Mouse (Mus musculus): ENCODE data around the gene Scaf1. TPM values are rescaled to one million over a fixed set of nuclear protein-coding genes. Genes with fewer than 3 reads are reported as not detected.
A peak's percentile ranks its signal among the peaks of the same experiment; 100 is the strongest.

Gene Scaf1
- polyA plus RNA-seq, 1 experiment from 2014 or later = 59.9 TPM

- DNase-seq (ENCODE audit: low spot score) (no peak), ATAC-seq (replicated peaks; ENCODE audit: low FRiP score) (no peak)
- H3K4me2 ChIP-seq (ENCODE audit: low read depth, low read length, severe bottlenecking) = no peak overlapping the region
- no peaks in the 10 kb centered on the region for H3K4me1 ChIP-seq (replicated peaks; ENCODE audit: control insufficient read depth, insufficient read depth, low read length)
- H3K27ac ChIP-seq (ENCODE audit: low read depth, low read length) = no peak overlapping the region
- peaks cover 44% of the 10 kb centered on the region for H3K36me3 ChIP-seq (ENCODE audit: control insufficient read depth, insufficient read depth, low read length)
- no peaks in the 10 kb centered on the region for H3K9me3 ChIP-seq (ENCODE audit: control insufficient read depth, low read length)
- 90% methylated on average over 3 of the region's 3 CpGs for WGBS
- no peak overlapping the region for H3K4me3 ChIP-seq (ENCODE audit: low read depth, low read length)
- H3K27me3 ChIP-seq (ENCODE audit: control insufficient read depth, insufficient read depth, low read length) = no peaks in the 10 kb centered on the region
- H3K9ac ChIP-seq (ENCODE audit: low read length) = no peak overlapping the region
Observed at GRCm38 (mm10) chr7:45004546-45004945, 11.6 kb downstream of the Scaf1 start.

- Histone ChIP-seq H3K4me2 (ENCODE audit: low read depth, low read length, severe bottlenecking) (no peak overlapping the region), H3K36me3 (ENCODE audit: control insufficient read depth, insufficient read depth, low read length) (peaks cover 36% of the 10 kb centered on the region), H3K27ac (ENCODE audit: low read depth, low read length) (no peak overlapping the region), H3K27me3 (ENCODE audit: control insufficient read depth, insufficient read depth, low read length) (no peaks in the 10 kb centered on the region), H3K9me3 (ENCODE audit: control insufficient read depth, low read length) (no peaks in the 10 kb centered on the region), H3K4me1 (replicated peaks; ENCODE audit: control insufficient read depth, insufficient read depth, low read length) (peaks cover 7% of the 10 kb centered on the region), H3K4me3 (ENCODE audit: low read depth, low read length) (no peak overlapping the region), H3K9ac (ENCODE audit: low read length) (no peak overlapping the region)
- WGBS = 87% methylated on average over 7 of the region's 7 CpGs
- no peak for ATAC-seq (replicated peaks; ENCODE audit: low FRiP score)
- DNase-seq (ENCODE audit: low spot score) = no peak
Observed at GRCm38 (mm10) chr7:45002440-45002839, 13.7 kb downstream of the Scaf1 start.

- Histone ChIP-seq H3K27ac (ENCODE audit: low read depth, low read length) (no peak overlapping the region), H3K9ac (ENCODE audit: low read length) (no peak overlapping the region)
- DNase-seq (ENCODE audit: low spot score) = no peak
Observed at GRCm38 (mm10) chr7:45000539-45001114, 15.5 kb downstream of the Scaf1 start.

GRCm38 (mm10) chr7:44999753-45000152 is 16.4 kb downstream of the Scaf1 start:
- no peak for DNase-seq (ENCODE audit: low spot score)
- Histone ChIP-seq H3K4me3 (ENCODE audit: low read depth, low read length) (no peak overlapping the region), H3K9me3 (ENCODE audit: control insufficient read depth, low read length) (no peaks in the 10 kb centered on the region), H3K4me2 (ENCODE audit: low read depth, low read length, severe bottlenecking) (no peak overlapping the region), H3K4me1 (replicated peaks; ENCODE audit: control insufficient read depth, insufficient read depth, low read length) (peaks cover 9% of the 10 kb centered on the region), H3K9ac (ENCODE audit: low read length) (no peak overlapping the region), H3K36me3 (ENCODE audit: control insufficient read depth, insufficient read depth, low read length) (peaks cover 23% of the 10 kb centered on the region), H3K27ac (ENCODE audit: low read depth, low read length) (no peak overlapping the region), H3K27me3 (ENCODE audit: control insufficient read depth, insufficient read depth, low read length) (no peaks in the 10 kb centered on the region)
- ATAC-seq (replicated peaks; ENCODE audit: low FRiP score) = no peak
- WGBS = 87% methylated on average over 11 of the region's 11 CpGs

More at GRCm38 (mm10) chr7:45000539-45001114, 15.5 kb downstream of the Scaf1 start:
- no peak for ATAC-seq (replicated peaks; ENCODE audit: low FRiP score)
- peaks cover 27% of the 10 kb centered on the region for H3K36me3 ChIP-seq (ENCODE audit: control insufficient read depth, insufficient read depth, low read length)
- no peaks in the 10 kb centered on the region for H3K9me3 ChIP-seq (ENCODE audit: control insufficient read depth, low read length)
- 89% methylated on average over 21 of the region's 21 CpGs for WGBS
- H3K4me1 ChIP-seq (replicated peaks; ENCODE audit: control insufficient read depth, insufficient read depth, low read length) = peaks cover 7% of the 10 kb centered on the region
- no peaks in the 10 kb centered on the region for H3K27me3 ChIP-seq (ENCODE audit: control insufficient read depth, insufficient read depth, low read length)
- no peak overlapping the region for H3K4me2 ChIP-seq (ENCODE audit: low read depth, low read length, severe bottlenecking)
- no peak overlapping the region for H3K4me3 ChIP-seq (ENCODE audit: low read depth, low read length)

DNA sequence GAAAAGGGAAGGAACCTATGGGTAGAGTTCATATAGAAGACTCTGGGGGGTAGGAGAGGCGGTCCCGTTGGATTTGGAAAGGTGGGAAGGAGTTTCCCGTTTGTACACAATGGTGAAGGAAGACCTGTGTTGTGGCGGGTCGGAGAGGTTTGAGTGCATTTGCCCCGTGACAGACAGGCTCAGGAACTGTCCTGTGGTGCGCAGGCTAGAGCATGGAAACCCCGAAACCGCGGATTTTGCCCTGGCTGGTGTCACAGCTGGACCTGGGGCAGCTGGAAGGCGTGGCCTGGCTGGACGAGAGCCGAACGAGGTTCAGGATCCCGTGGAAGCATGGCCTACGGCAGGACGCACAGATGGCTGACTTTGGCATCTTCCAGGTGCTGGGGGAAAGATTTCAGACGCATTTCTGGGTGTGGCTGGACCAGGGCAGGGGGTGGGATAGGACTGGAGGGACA is 17.6 kb downstream of the Scaf1 start, which contains the start of gene Bcl2l12:
TSS of gene Bcl2l12 (minus strand) at position 212 of the 455 bp plus-strand sequence.
- peak within 1 kb of the TSS; percentile 61 for H3K9ac ChIP-seq (ENCODE audit: low read length)
- WGBS = 5% methylated on average over 18 of the region's 18 CpGs

GRCm38 (mm10) chr7:44997940-44998428 is 18.2 kb downstream of the Scaf1 start:
- Histone ChIP-seq H3K27me3 (ENCODE audit: control insufficient read depth, insufficient read depth, low read length) (no peaks in the 10 kb centered on the region), H3K4me1 (replicated peaks; ENCODE audit: control insufficient read depth, insufficient read depth, low read length) (peaks cover 9% of the 10 kb centered on the region), H3K4me3 (ENCODE audit: low read depth, low read length) (peak overlapping the region; percentile 66), H3K27ac (ENCODE audit: low read depth, low read length) (peak overlapping the region; percentile 57; the same call in 1 of the 2 replicates), H3K9ac (ENCODE audit: low read length) (peak overlapping the region; percentile 61), H3K9me3 (ENCODE audit: control insufficient read depth, low read length) (no peaks in the 10 kb centered on the region), H3K4me2 (ENCODE audit: low read depth, low read length, severe bottlenecking) (peak overlapping the region; percentile 67), H3K36me3 (ENCODE audit: control insufficient read depth, insufficient read depth, low read length) (peaks cover 13% of the 10 kb centered on the region)
- ATAC-seq (replicated peaks; ENCODE audit: low FRiP score) (no peak; the same call in none of the 2 replicates), DNase-seq (ENCODE audit: low spot score) (no peak)
- 6% methylated on average over 15 of the region's 15 CpGs for WGBS

More for the DNA sequence above, 17.6 kb downstream of the Scaf1 start, which contains the start of gene Bcl2l12:
- H3K27ac ChIP-seq (ENCODE audit: low read depth, low read length) = peak within 1 kb of the TSS; percentile 57; the same call in 1 of the 2 replicates
- H3K4me3 ChIP-seq (ENCODE audit: low read depth, low read length) = peak within 1 kb of the TSS; percentile 66
- peak within 1 kb of the TSS; percentile 67 for H3K4me2 ChIP-seq (ENCODE audit: low read depth, low read length, severe bottlenecking)
- ATAC-seq (replicated peaks; ENCODE audit: low FRiP score) (no peak), DNase-seq (ENCODE audit: low spot score) (no peak)
- H3K27me3 ChIP-seq (ENCODE audit: control insufficient read depth, insufficient read depth, low read length) = no peaks in the 10 kb centered on the region
- peaks cover 17% of the 10 kb centered on the region for H3K36me3 ChIP-seq (ENCODE audit: control insufficient read depth, insufficient read depth, low read length)
- no peaks in the 10 kb centered on the region for H3K9me3 ChIP-seq (ENCODE audit: control insufficient read depth, low read length)
- peaks cover 9% of the 10 kb centered on the region for H3K4me1 ChIP-seq (replicated peaks; ENCODE audit: control insufficient read depth, insufficient read depth, low read length)

GRCm38 (mm10) chr7:44997231-44997939 is 18.8 kb downstream of the Scaf1 start, which contains the start of gene Irf3:
Gene Irf3, plus strand, starts transcription at chr7:44997648.
- Histone ChIP-seq H3K36me3 (ENCODE audit: control insufficient read depth, insufficient read depth, low read length) (peaks cover 11% of the 10 kb centered on the region), H3K4me2 (ENCODE audit: low read depth, low read length, severe bottlenecking) (peak within 1 kb of the TSS; percentile 67), H3K4me1 (replicated peaks; ENCODE audit: control insufficient read depth, insufficient read depth, low read length) (peaks cover 9% of the 10 kb centered on the region), H3K27ac (ENCODE audit: low read depth, low read length) (peak within 1 kb of the TSS; percentile 57; the same call in 1 of the 2 replicates), H3K9me3 (ENCODE audit: control insufficient read depth, low read length) (no peaks in the 10 kb centered on the region), H3K9ac (ENCODE audit: low read length) (peak within 1 kb of the TSS; percentile 61), H3K4me3 (ENCODE audit: low read depth, low read length) (peak within 1 kb of the TSS; percentile 66), H3K27me3 (ENCODE audit: control insufficient read depth, insufficient read depth, low read length) (no peaks in the 10 kb centered on the region)
- DNase-seq (ENCODE audit: low spot score) (peak; percentile 94), ATAC-seq (replicated peaks; ENCODE audit: low FRiP score) (peak; percentile 90)
- WGBS = under 1% methylated on average over 43 of the region's 43 CpGs

GRCm38 (mm10) chr7:44996672-44997071 is 19.5 kb downstream of the Scaf1 start:
- Histone ChIP-seq H3K4me3 (ENCODE audit: low read depth, low read length) (peak overlapping the region; percentile 66), H3K4me1 (replicated peaks; ENCODE audit: control insufficient read depth, insufficient read depth, low read length) (peaks cover 9% of the 10 kb centered on the region), H3K4me2 (ENCODE audit: low read depth, low read length, severe bottlenecking) (peak overlapping the region; percentile 67), H3K9me3 (ENCODE audit: control insufficient read depth, low read length) (no peaks in the 10 kb centered on the region), H3K27me3 (ENCODE audit: control insufficient read depth, insufficient read depth, low read length) (no peaks in the 10 kb centered on the region), H3K36me3 (ENCODE audit: control insufficient read depth, insufficient read depth, low read length) (peaks cover 4% of the 10 kb centered on the region), H3K27ac (ENCODE audit: low read depth, low read length) (peak overlapping the region; percentile 57; the same call in 1 of the 2 replicates), H3K9ac (ENCODE audit: low read length) (peak overlapping the region; percentile 61)
- WGBS = 16% methylated on average over 10 of the region's 10 CpGs
- DNase-seq (ENCODE audit: low spot score) = no peak
- no peak for ATAC-seq (replicated peaks; ENCODE audit: low FRiP score)
